Mouse (Mus musculus): Measurements from ENCODE around the gene Hoxc8.

GRCm38 (mm10) chr15:102950877-102951276 is 39.5 kb upstream of the Hoxc8 start:
- TF ChIP-seq CTCF (IDR thresholded peaks at IDR 0.05; ENCODE audit: control insufficient read depth, insufficient read depth, insufficient replicate concordance, low read depth, low read length) (no peak), POLR2A (IDR thresholded peaks at IDR 0.05; ENCODE audit: control insufficient read depth, low read depth, low read length) (no peak)

Data from testis, adult 2 months (tissue).